9 mouse cellular contexts compared by ENCODE assay signal in genomic region chr12:101977404-101977915, GRCm38 (mm10). TPM values are rescaled to one million over a fixed set of nuclear protein-coding genes. Genes with fewer than 3 reads are reported as not detected.
DNase-seq lines count a peak whose midpoint lies in the region; ATAC-seq and TF ChIP-seq lines count a peak whose summit lies in the region.
"Had no signal": no experiment of that assay in that cellular context is flagged by ENCODE, and none has a peak within 500 bp of the region (broad histone marks: within the 10 kb centered on the region; RNA-seq: fewer than 3 reads in every experiment).

No protein-coding gene starts in this region.

- H3K36me3 ChIP-seq in heart, embryonic 13.5 days: peaks cover 25% of the 10 kb centered on the region
- H3K36me3 ChIP-seq in ES-Bruce4 (ENCODE audit: control insufficient read depth, insufficient read depth, low read length, poor library complexity, severe bottlenecking): peaks cover 2% of the 10 kb centered on the region
- H3K36me3 ChIP-seq in hindbrain, embryonic 11.5 days (ENCODE audit: control insufficient read depth, insufficient read depth, low read length): no peaks in the 10 kb centered on the region
- no peaks in the 10 kb centered on the region for H3K36me3 ChIP-seq in midbrain, embryonic 11.5 days (ENCODE audit: control insufficient read depth, insufficient read depth, low read length)

- peak overlapping the region; percentile 95 for H3K4me3 ChIP-seq in heart, embryonic 13.5 days
- no peak overlapping the region for H3K4me3 ChIP-seq in ES-Bruce4 (ENCODE audit: low read depth, low read length)
- H3K4me3 ChIP-seq in hindbrain, embryonic 11.5 days (ENCODE audit: low read depth, low read length): no peak overlapping the region
- H3K4me3 ChIP-seq in midbrain, embryonic 11.5 days (ENCODE audit: low read depth, low read length): no peak overlapping the region

- TF ChIP-seq EP300 in ES-Bruce4 (IDR thresholded peaks at IDR 0.05; ENCODE audit: insufficient read depth, low read depth, low read length): no peak

- H3K27me3 ChIP-seq in heart, embryonic 13.5 days (replicated peaks): no peaks in the 10 kb centered on the region
- no peaks in the 10 kb centered on the region for H3K27me3 ChIP-seq in ES-Bruce4 (ENCODE audit: control insufficient read depth, insufficient read depth, low read length, poor library complexity, severe bottlenecking)
- H3K27me3 ChIP-seq in hindbrain, embryonic 11.5 days (ENCODE audit: control insufficient read depth, insufficient read depth, low read length): no peaks in the 10 kb centered on the region
- H3K27me3 ChIP-seq in midbrain, embryonic 11.5 days (ENCODE audit: control insufficient read depth, insufficient read depth, low read length): no peaks in the 10 kb centered on the region

- peak overlapping the region; percentile 98 for H3K9ac ChIP-seq in heart, embryonic 13.5 days
- H3K9ac ChIP-seq in ES-Bruce4 (ENCODE audit: low read depth, poor library complexity, severe bottlenecking): peak overlapping the region; percentile 63; the same call in 1 of the 2 replicates
- no peak overlapping the region for H3K9ac ChIP-seq in hindbrain, embryonic 11.5 days (ENCODE audit: low read depth, low read length)
- no peak overlapping the region for H3K9ac ChIP-seq in midbrain, embryonic 11.5 days (ENCODE audit: low read length)

- no peaks in the 10 kb centered on the region for H3K9me3 ChIP-seq in heart, embryonic 13.5 days
- no peaks in the 10 kb centered on the region for H3K9me3 ChIP-seq in ES-Bruce4 (replicated peaks; ENCODE audit: control insufficient read depth, insufficient read depth, low read length, poor library complexity, severe bottlenecking)
- H3K9me3 ChIP-seq in hindbrain, embryonic 11.5 days (ENCODE audit: control insufficient read depth, low read length): no peaks in the 10 kb centered on the region
- H3K9me3 ChIP-seq in midbrain, embryonic 11.5 days (ENCODE audit: control insufficient read depth, low read length): no peaks in the 10 kb centered on the region

- no peak for ATAC-seq in heart, embryonic 13.5 days (ENCODE audit: extremely low read depth, insufficient number of reproducible peaks, low FRiP score, low TSS enrichment)
- no peak for ATAC-seq in hindbrain, embryonic 11.5 days (ENCODE audit: low FRiP score)
- no peak for ATAC-seq in midbrain, embryonic 11.5 days (ENCODE audit: low FRiP score)

- H3K4me2 ChIP-seq in heart, embryonic 13.5 days: peak overlapping the region; percentile 84
- peak overlapping the region; percentile 78; the same call in 1 of the 2 replicates for H3K4me2 ChIP-seq in hindbrain, embryonic 11.5 days (replicated peaks; ENCODE audit: low read depth, low read length)
- H3K4me2 ChIP-seq in midbrain, embryonic 11.5 days: peak overlapping the region; percentile 77; the same call in 1 of the 2 replicates

- TF ChIP-seq POLR2A in ES-Bruce4 (IDR thresholded peaks at IDR 0.05; ENCODE audit: insufficient read depth, low read length): no peak

- peaks cover 49% of the 10 kb centered on the region for H3K4me1 ChIP-seq in heart, embryonic 13.5 days
- no peaks in the 10 kb centered on the region for H3K4me1 ChIP-seq in ES-Bruce4 (ENCODE audit: control insufficient read depth, insufficient read depth, low read length)
- H3K4me1 ChIP-seq in hindbrain, embryonic 11.5 days (replicated peaks; ENCODE audit: control insufficient read depth, insufficient read depth, low read length): no peaks in the 10 kb centered on the region; the same call in 1 of the 2 replicates
- peaks cover 9% of the 10 kb centered on the region for H3K4me1 ChIP-seq in midbrain, embryonic 11.5 days (ENCODE audit: control insufficient read depth, insufficient read depth, low read length)

- 90% methylated on average over 10 of the region's 10 CpGs for WGBS in heart, embryonic 13.5 days
- 94% methylated on average over 10 of the region's 10 CpGs for WGBS in hindbrain, embryonic 11.5 days
- 93% methylated on average over 10 of the region's 10 CpGs for WGBS in midbrain, embryonic 11.5 days

- no peak overlapping the region for H3K27ac ChIP-seq in heart, embryonic 13.5 days (replicated peaks)
- no peak overlapping the region for H3K27ac ChIP-seq in ES-Bruce4 (ENCODE audit: insufficient read depth, low read length)
- no peak overlapping the region for H3K27ac ChIP-seq in hindbrain, embryonic 11.5 days (ENCODE audit: low read depth, low read length)
- no peak overlapping the region for H3K27ac ChIP-seq in midbrain, embryonic 11.5 days (ENCODE audit: low read depth, low read length)
- H3K27ac ChIP-seq: layer of hippocampus, adult 2 months had no signal

- no peak for TF ChIP-seq CTCF in ES-Bruce4 (IDR thresholded peaks at IDR 0.05; ENCODE audit: low read depth, low read length)

- DNase-seq in heart, adult 11 months: no peak
- DNase-seq in hindbrain, embryonic 11.5 days (ENCODE audit: low spot score): no peak
- DNase-seq in midbrain, embryonic 11.5 days (ENCODE audit: low spot score, missing footprints): no peak
- no peak for DNase-seq in layer of hippocampus, postnatal 36 days
- DNase-seq in right cerebral cortex, adult 2 months (ENCODE audit: low spot score in 2 of 2): no peak
- no peak for DNase-seq in thymus, postnatal 4 days

RNA-seq across cellular contexts. Expression of gene Cpsf2, which starts 1.7 kb away (rescaled TPM):
- 19.4 and 22.0 TPM in 2 replicates for polyA plus RNA-seq in heart, embryonic 13.5 days (2015; fragmentation: Nextera tagmentation; extraction: Ambion mirVana)
- polyA plus RNA-seq in ES-Bruce4 (2011; ENCODE audit: insufficient read depth, insufficient read length, low read depth, missing spikeins): 35.8 and 39.1 TPM in 2 replicates
- 43.3 and 45.0 TPM in 2 replicates for polyA plus RNA-seq in hindbrain, embryonic 11.5 days (2014; fragmentation: Nextera tagmentation; extraction: Ambion mirVana)
- 45.4 and 49.9 TPM in 2 replicates for polyA plus RNA-seq in midbrain, embryonic 11.5 days (2014; fragmentation: Nextera tagmentation; extraction: Ambion mirVana)
- total RNA-seq in layer of hippocampus, postnatal 36 days (2021): 10 to 100 TPM; 27.8 to 28.8 TPM

RNA-seq across cellular contexts. Expression of gene Atxn3, which starts 19.4 kb away (rescaled TPM):
- polyA plus RNA-seq in heart, embryonic 13.5 days (2015; fragmentation: Nextera tagmentation; extraction: Ambion mirVana): 7.3 and 7.9 TPM in 2 replicates
- 28.1 and 34.9 TPM in 2 replicates for polyA plus RNA-seq in ES-Bruce4 (2011; ENCODE audit: insufficient read depth, insufficient read length, low read depth, missing spikeins)
- polyA plus RNA-seq in hindbrain, embryonic 11.5 days (2014; fragmentation: Nextera tagmentation; extraction: Ambion mirVana): 21.2 and 23.5 TPM in 2 replicates
- 17.7 and 19.2 TPM in 2 replicates for polyA plus RNA-seq in midbrain, embryonic 11.5 days (2014; fragmentation: Nextera tagmentation; extraction: Ambion mirVana)
- total RNA-seq in layer of hippocampus, postnatal 36 days (2021): 10 to 100 TPM; 21.9 to 22.7 TPM

Comparison
In these comparisons a context has a peak if more than half of its experiments do, and no peak if none do; other contexts are left out.
1. H3K9ac ChIP-seq: peak in heart, embryonic 13.5 days (single experiment) and ES-Bruce4 (single experiment); none in hindbrain, embryonic 11.5 days (single experiment) and midbrain, embryonic 11.5 days (single experiment).
2. Peak in every context shown above with its lines, with median percentiles within 50 percentile points of each other: H3K4me2 ChIP-seq.